Mouse (Mus musculus) cerebellum, postnatal 36 days (tissue): ENCODE measurements around the gene Atp7b.

Experiments
- DNase-seq, 2 experiments: peaks; one replicate each; pipeline ENCODE4 v3.0.0; 2021 to 2022; ENCODE audit warnings: mixed read lengths in 2 of 2

The Atp7b gene

GRCm38 (mm10) chr8:22059821-22060445, at the start of gene Atp7b:
Gene Atp7b (minus strand): TSS chr8:22060305.
- no peak for DNase-seq

GRCm38 (mm10) chr8:22107020-22107419, 46.9 kb upstream of the Atp7b start:
- no peak for DNase-seq

DNA sequence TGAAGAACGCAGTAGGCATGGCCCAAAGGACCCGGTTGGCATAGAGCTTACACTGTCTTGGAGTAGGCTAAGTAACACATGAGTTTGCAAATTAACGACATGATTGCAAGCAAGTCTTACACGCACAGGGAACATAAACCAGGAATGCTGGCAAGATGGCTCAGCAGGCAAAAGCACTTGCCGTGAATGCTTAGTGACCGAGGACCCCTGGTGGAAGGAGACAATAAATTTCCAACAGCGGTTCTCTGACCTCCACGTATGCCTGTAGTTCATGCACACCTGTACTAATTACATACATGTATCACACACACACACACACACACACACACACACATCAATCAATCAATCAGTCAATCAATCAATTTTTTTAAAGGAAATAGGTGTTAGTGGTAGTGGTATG, 31.5 kb upstream of the Atp7b start:
- no peak for DNase-seq

- no peak for DNase-seq
These were observed 29.1 kb upstream of the Atp7b start for GRCm38 (mm10) chr8:22089226-22089625.

GRCm38 (mm10) chr8:22079313-22080007, 19.4 kb upstream of the Atp7b start:
- DNase-seq = no peak

GRCm38 (mm10) chr8:22061126-22061525, 1.0 kb upstream of the Atp7b start:
- DNase-seq = no peak

GRCm38 (mm10) chr8:22060446-22060889, 363 bp upstream of the Atp7b start, which contains the start of gene Alg11:
Gene Alg11 (plus strand): TSS chr8:22060721.
- DNase-seq = peak; percentile 94 to 98

DNA sequence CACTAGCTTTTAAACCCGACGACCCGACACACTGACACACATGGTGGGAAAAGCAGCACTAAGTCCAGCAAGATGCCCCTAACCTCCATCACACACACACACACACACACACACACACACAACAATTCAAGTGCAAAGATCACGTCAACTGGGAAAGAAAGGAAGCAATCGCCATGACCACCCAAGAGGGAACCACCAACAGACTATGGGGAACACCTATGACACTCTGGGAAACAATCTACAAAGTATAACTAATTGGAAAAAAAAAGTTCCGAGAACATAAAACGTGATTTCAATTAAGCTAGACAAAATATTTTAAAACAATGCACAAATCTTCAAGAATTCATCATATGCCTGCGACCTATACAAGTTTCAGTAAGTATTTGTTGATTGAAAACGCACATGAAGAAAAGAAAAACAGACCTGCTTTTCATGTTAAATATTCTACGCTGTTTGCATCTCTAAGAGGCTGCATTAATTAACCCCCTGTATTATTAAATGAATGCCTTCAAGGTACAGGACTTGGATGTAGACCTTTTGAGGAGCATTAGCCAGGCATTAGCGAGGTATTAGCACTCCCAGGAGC, 859 bp downstream of the Atp7b start:
- no peak for DNase-seq

GRCm38 (mm10) chr8:22058368-22058767, 1.7 kb downstream of the Atp7b start:
- no peak for DNase-seq

DNA sequence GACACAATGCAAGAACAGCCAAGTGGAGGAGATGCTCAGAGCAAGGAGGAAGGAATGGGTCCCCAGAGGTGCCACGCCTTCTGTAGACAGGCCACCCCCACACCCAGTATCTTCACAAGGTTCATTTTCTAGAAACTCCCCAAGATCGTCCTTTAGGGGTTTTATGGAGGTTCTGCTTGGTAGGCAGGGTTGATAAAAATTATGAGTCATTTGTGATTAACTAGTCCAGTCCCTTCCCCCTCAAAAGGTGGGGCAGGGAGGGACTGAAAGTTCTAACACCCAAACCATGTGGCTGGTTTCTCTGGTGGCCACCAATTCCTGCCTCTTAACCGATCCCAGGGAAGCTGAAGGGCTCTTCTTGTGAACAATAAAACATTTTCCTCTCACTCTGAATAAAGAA, 3.3 kb downstream of the Atp7b start:
- no peak for DNase-seq

DNA sequence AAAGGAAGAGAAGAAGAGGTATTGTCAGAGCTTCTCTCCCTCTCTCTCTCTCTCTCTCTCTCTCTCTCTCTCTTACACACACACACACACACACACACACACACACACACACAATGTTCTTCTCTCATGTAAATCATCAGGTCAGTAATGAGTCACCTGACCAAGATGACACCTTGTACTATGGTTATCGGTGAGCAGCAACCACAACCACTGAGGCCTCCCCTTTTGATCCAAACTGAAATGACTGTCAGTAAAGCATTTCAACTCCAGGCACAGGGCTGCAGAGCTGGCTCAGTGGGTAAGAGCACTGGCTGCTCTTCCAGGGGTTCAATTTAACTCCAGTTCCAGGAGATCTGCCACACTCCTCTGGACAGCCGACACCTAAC, 4.6 kb downstream of the Atp7b start:
- DNase-seq = no peak

DNA sequence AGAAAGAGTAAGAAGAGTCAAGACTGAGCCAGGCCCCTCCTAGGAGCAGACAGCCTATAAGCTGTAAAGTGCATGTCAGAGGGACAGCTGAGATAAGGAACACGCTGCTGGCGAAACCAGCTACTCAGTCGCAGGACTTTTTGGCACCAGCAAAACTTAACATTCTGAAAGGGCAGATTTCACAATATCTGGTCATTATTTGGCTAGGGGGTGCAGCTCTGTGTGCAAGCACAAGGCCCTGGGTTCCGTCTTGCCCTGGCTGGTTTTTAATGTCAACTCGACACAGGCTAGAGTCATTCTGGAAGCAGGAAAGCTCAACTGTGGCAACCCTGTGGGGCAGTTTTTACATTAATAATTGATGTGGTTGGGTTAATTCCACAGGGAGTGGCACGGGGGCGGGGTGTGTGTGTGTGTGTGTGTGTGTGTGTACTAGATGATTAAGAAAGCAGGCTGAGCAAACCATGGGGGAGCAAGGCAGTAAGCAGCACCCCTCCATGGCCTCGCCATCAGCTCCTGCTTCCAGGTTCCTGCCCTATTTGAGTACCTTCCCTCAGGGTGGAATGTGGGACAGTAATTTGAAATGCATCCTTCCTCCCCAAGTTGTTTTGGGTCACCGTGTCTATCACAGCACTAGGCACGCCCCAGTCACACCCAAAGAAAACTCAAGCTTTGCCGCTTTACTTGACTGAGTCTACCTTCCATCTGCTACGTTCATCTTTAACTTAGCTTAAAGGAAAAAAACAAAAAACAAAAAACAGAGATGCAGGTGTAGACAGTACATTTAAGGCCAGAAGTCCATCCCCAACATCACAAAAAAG, 5.2 kb downstream of the Atp7b start:
- DNase-seq = no peak

- DNase-seq = peak; percentile 42 to 51
These were observed 12.2 kb downstream of the Atp7b start for GRCm38 (mm10) chr8:22047699-22048464.

GRCm38 (mm10) chr8:22043706-22044105, 16.4 kb downstream of the Atp7b start:
- no peak for DNase-seq

- DNase-seq = no peak
These were observed 17.6 kb downstream of the Atp7b start for GRCm38 (mm10) chr8:22042515-22042914.

DNA sequence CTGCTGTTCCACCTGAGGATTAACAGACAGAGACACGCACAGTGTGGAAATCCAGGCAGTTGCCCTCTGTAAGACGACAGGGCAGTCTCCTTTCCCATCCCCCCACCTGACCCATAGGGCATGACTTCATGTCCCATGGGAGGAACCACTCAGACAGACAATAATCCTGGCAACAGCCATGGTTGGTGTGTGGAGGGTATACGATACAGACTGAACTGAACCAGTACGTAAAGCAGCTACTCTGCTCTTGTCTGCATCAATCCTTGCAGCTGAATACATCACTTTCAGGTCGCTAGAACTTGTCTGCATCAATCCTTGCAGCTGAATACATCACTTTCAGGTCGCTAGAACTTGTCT, 20.0 kb downstream of the Atp7b start:
- no peak for DNase-seq

DNA sequence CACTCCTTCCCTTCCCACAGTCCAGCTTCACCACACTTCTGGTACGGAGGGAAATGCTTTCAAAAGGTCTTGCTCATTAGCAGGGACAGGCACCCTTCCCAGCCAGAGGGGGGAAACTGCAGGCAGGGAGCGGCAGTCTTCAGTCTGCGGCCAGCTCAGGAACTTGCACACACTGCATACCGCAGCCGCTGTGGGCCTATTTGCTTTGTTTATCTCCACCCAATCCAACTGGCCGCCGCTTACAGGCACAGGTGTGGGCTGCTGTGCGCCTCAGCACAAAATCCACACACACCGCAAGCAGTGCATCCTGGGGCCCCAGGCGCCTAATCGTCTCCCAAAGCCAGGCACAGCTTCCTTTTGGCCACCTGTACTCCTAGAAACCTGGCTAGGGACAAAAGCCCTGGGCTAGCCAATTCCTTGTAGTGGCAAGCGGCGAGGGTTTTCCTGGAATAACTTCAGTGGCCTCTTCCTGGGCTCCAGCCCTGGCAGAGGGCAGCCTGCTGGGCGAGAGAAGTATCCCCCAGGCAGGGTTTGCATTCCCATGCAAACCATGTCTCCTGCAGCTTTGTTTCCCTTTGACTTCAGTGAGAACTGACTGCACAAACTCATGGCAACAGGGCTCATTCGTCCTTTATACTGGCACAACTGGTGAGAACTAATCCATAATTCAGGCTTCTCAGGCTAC, 20.5 kb downstream of the Atp7b start:
- no peak for DNase-seq

DNA sequence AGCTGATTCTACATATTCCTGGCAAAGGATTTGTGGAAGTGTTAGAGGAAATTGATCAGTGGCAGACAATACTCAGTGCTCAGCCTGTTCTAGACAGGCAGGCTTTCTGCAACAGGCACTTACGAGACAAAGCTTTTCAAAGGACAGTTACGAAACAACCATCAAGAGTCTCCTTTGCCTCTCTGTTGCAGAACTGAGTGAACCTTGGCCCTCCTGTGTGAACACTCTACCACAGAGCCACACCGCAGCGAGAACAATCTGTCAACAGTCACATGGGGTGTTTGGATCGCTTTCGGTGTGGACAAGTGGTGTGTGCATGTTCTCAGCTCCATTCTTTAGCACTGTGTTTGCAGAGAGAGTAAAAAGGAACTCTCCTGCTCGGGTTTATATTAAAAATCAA, 23.1 kb downstream of the Atp7b start:
- DNase-seq = no peak

GRCm38 (mm10) chr8:22036137-22036536, 24.0 kb downstream of the Atp7b start:
- peak in 1 of 2 experiments; percentile 14 for DNase-seq

DNA sequence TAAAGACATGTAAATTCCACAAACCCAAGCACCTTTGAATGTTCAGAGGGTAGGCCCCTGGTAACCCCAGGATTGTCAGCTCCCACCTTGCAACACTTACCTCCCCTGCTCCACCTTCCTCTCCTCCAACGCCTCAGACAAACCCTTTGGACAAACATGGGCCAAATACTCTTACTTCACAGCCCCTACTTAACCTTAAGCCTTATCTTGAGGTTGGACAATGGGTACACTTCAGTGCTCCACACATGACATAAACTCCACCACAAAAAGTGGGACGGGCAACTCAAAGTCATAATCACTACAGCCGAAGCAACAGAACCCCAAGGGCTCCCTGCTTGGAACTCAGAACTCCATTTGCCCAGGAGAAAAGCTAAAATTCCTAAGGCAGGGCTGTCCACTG, 29.1 kb downstream of the Atp7b start:
- DNase-seq = no peak

DNA sequence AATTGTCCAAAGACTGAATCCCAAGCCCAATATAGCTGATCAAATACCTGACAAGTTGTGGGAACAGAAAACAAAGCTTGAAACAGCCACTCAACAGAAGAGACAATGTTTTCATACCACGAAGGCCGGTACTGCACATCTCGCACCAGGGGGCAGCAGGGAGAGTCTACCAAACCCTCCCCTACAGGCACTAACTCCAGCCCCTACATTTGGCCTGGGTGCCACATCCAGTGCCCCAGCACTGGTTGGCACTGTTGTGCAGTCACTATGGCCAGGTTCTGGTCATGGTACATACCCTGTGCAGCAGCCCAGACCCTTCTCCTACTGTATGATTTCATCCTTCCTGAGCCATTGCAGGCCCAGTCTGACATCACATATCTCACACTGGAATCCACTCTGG, 31.1 kb downstream of the Atp7b start:
- DNase-seq = no peak

- no peak for DNase-seq
These were observed 34.9 kb downstream of the Atp7b start for GRCm38 (mm10) chr8:22025241-22025640.
